Mouse (Mus musculus) urinary bladder, postnatal 0 days (tissue): Measurements from ENCODE around the gene Rab12. TPM values are rescaled to one million over a fixed set of nuclear protein-coding genes. Genes with fewer than 3 reads are reported as not detected.

ENCODE experiments used
- polyA plus RNA-seq: library from polyadenylated mRNA; unstranded; fragments of >200 nt; fragmentation: Nextera tagmentation; extraction: Ambion mirVana; gene quantifications from 2 replicates; pipeline ENCODE4 v1.2.1, GENCODE M21; 2015

The Rab12 gene
- 42.7 and 48.2 TPM in 2 replicates for polyA plus RNA-seq

GRCm38 (mm10) chr17:66519554-66520553, at the start of gene Rab12:
Gene Rab12 (minus strand): TSS chr17:66519729.

GRCm38 (mm10) chr17:66449460-66450341, 69.8 kb downstream of the Rab12 start, which contains the start of gene Mtcl1:
Gene Mtcl1 (minus strand): TSS chr17:66449750.

Other genes starting within 250 kb of the Rab12 start
- gene Mtcl1, start 70.0 kb downstream of the Rab12 start, polyA plus RNA-seq: 4.4 and 5.2 TPM in 2 replicates
- not detected in 2 replicates for gene Themis3, start 74.9 kb upstream of the Rab12 start, polyA plus RNA-seq